Mouse (Mus musculus): ENCODE results near the gene Acsbg1. TPM values are rescaled to one million over a fixed set of nuclear protein-coding genes. Genes with fewer than 3 reads are reported as not detected.
"Not testable (repeated sequence)": the region's sequence is repeated elsewhere in the genome, so short reads cannot be mapped to it uniquely, and the experiment has no call there.

Acsbg1 gene
- total RNA-seq, 2 experiments from 2014 or later = 2.9 TPM; not detected in 1

GRCm38 (mm10) chr9:54627240-54627639 is 34.4 kb downstream of the Acsbg1 start:
- no peak for ATAC-seq (replicated peaks; ENCODE audit: poor library complexity)

- peak; percentile 94 for ATAC-seq (replicated peaks; ENCODE audit: poor library complexity)
Observed at GRCm38 (mm10) chr9:54614182-54614850, 47.4 kb downstream of the Acsbg1 start.

GRCm38 (mm10) chr9:54612781-54613191 is 48.9 kb downstream of the Acsbg1 start:
- ATAC-seq (replicated peaks; ENCODE audit: poor library complexity) = no peak

- peak; percentile 71 for ATAC-seq (replicated peaks; ENCODE audit: poor library complexity)
Observed at GRCm38 (mm10) chr9:54604886-54605285, 56.8 kb downstream of the Acsbg1 start.

- no peak for ATAC-seq (replicated peaks; ENCODE audit: poor library complexity)
Observed at GRCm38 (mm10) chr9:54604131-54604654, 57.5 kb downstream of the Acsbg1 start.

- no peak for ATAC-seq (replicated peaks; ENCODE audit: poor library complexity)
Observed at GRCm38 (mm10) chr9:54602916-54603315, 58.8 kb downstream of the Acsbg1 start.

- ATAC-seq (replicated peaks; ENCODE audit: poor library complexity) = no peak
Observed at GRCm38 (mm10) chr9:54602386-54602785, 59.3 kb downstream of the Acsbg1 start.

GRCm38 (mm10) chr9:54596752-54597465 is 64.8 kb downstream of the Acsbg1 start:
- ATAC-seq (replicated peaks; ENCODE audit: poor library complexity) = no peak

- ATAC-seq (replicated peaks; ENCODE audit: poor library complexity) = not testable (repeated sequence)
Observed at GRCm38 (mm10) chr9:54593652-54594051, 68.0 kb downstream of the Acsbg1 start.

GRCm38 (mm10) chr9:54587863-54588262 is 73.8 kb downstream of the Acsbg1 start:
- ATAC-seq (replicated peaks; ENCODE audit: poor library complexity) = no peak

- peak; percentile 94 for ATAC-seq (replicated peaks; ENCODE audit: poor library complexity)
Observed at GRCm38 (mm10) chr9:54586199-54587061, 75.2 kb downstream of the Acsbg1 start, which contains the start of gene Idh3a. Idh3a (plus strand) TSS chr9:54586334.

- ATAC-seq (replicated peaks; ENCODE audit: poor library complexity) = no peak
Observed at GRCm38 (mm10) chr9:54585839-54586198, 75.9 kb downstream of the Acsbg1 start.

- not testable (repeated sequence) for ATAC-seq (replicated peaks; ENCODE audit: poor library complexity)
Observed at GRCm38 (mm10) chr9:54584127-54584526, 77.5 kb downstream of the Acsbg1 start.

GRCm38 (mm10) chr9:54583712-54584111 is 78.0 kb downstream of the Acsbg1 start:
- ATAC-seq (replicated peaks; ENCODE audit: poor library complexity) = peak; percentile 63

GRCm38 (mm10) chr9:54571130-54571839 is 90.4 kb downstream of the Acsbg1 start:
- ATAC-seq (replicated peaks; ENCODE audit: poor library complexity) = no peak

GRCm38 (mm10) chr9:54568732-54569131 is 92.9 kb downstream of the Acsbg1 start:
- no peak for ATAC-seq (replicated peaks; ENCODE audit: poor library complexity)

- peak; percentile 39 for ATAC-seq (replicated peaks; ENCODE audit: poor library complexity)
Observed at GRCm38 (mm10) chr9:54566958-54567357, 94.7 kb downstream of the Acsbg1 start.

GRCm38 (mm10) chr9:54560831-54561601 is 100.7 kb downstream of the Acsbg1 start:
- no peak for ATAC-seq (replicated peaks; ENCODE audit: poor library complexity)

GRCm38 (mm10) chr9:54559771-54560471 is 101.7 kb downstream of the Acsbg1 start, which contains the start of gene Cib2:
Cib2 (minus strand) TSS chr9:54560218.
- ATAC-seq (replicated peaks; ENCODE audit: poor library complexity) = peak; percentile 97
